In genomic region chr12:35182675-35183074, GRCm38 (mm10) we compare ENCODE assay signal across 9 mouse cellular contexts.
DNase-seq lines count a peak whose midpoint lies in the region; ATAC-seq and TF ChIP-seq lines count a peak whose summit lies in the region.
"Had no signal": no experiment of that assay in that cellular context is flagged by ENCODE, and none has a peak within 500 bp of the region (broad histone marks: within the 10 kb centered on the region; RNA-seq: fewer than 3 reads in every experiment).

No protein-coding gene starts in this region.

- no peak overlapping the region for H3K4me3 ChIP-seq in left cerebral cortex, adult 2 months
- H3K4me3 ChIP-seq in midbrain, embryonic 10.5 days = no peak overlapping the region
- H3K4me3 ChIP-seq: stomach, embryonic 15.5 days had no signal

- peak; percentile 88 for TF ChIP-seq CTCF in left cerebral cortex, adult 2 months (IDR thresholded peaks at IDR 0.05)

- no peaks in the 10 kb centered on the region for H3K27me3 ChIP-seq in midbrain, embryonic 10.5 days (ENCODE audit: low read depth, poor library complexity, severe bottlenecking)
- H3K27me3 ChIP-seq: stomach, embryonic 15.5 days had no signal

- whole genome bisulfite sequencing in midbrain, embryonic 10.5 days = 15% methylated on average over 3 of the region's 3 CpGs

- H3K9me3 ChIP-seq in midbrain, embryonic 10.5 days (replicated peaks) = no peaks in the 10 kb centered on the region
- H3K9me3 ChIP-seq: stomach, embryonic 15.5 days had no signal

- intact Hi-C loops in left cerebral cortex, adult 2 months (cut with DNase I) = loop anchor here (2.0 to 10.0 kb wide), 5 partner anchors 165 to 1700 kb away; partner anchors contain the start of gene Hdac9

- H3K4me1 ChIP-seq in midbrain, embryonic 10.5 days = no peaks in the 10 kb centered on the region
- H3K4me1 ChIP-seq: stomach, embryonic 15.5 days had no signal

- peak; percentile 94 for DNase-seq in adipocyte (ENCODE audit: low spot score)
- DNase-seq in cerebellum, postnatal 25 days = peak; percentile 82 to 91
- DNase-seq in frontal cortex, postnatal 36 days (ENCODE audit: low spot score in 2 of 2) = peak; percentile 84 to 92
- peak; percentile 84 to 89 for DNase-seq in left cerebral cortex, adult 2 months (ENCODE audit: extremely low spot score in 1 of 2, low spot score in 2 of 2)
- DNase-seq in midbrain, embryonic 10.5 days (ENCODE audit: low spot score) = peak; percentile 77
- peak; percentile 49 to 63 for DNase-seq in right cerebral cortex, postnatal 36 days (ENCODE audit: low spot score in 2 of 2)
- DNase-seq in urinary bladder, postnatal 36 days (ENCODE audit: low spot score in 2 of 2) = peak; percentile 78

- H3K36me3 ChIP-seq in midbrain, embryonic 10.5 days = no peaks in the 10 kb centered on the region
- H3K36me3 ChIP-seq: stomach, embryonic 15.5 days had no signal

- no peak overlapping the region for H3K27ac ChIP-seq in left cerebral cortex, adult 2 months
- no peak overlapping the region for H3K27ac ChIP-seq in midbrain, embryonic 10.5 days (replicated peaks)
- H3K27ac ChIP-seq: stomach, embryonic 15.5 days had no signal

- ATAC-seq in inflammation-experienced regulatory T-cells, adult 6 months = peak; percentile 90
